28 mouse cellular contexts compared by ENCODE assay signal in genomic region chr17:32522386-32522785, GRCm38 (mm10). TPM values are rescaled to one million over a fixed set of nuclear protein-coding genes. Genes with fewer than 3 reads are reported as not detected.
DNase-seq lines count a peak whose midpoint lies in the region; ATAC-seq and TF ChIP-seq lines count a peak whose summit lies in the region.
"Had no signal": no experiment of that assay in that cellular context is flagged by ENCODE, and none has a peak within 500 bp of the region (broad histone marks: within the 10 kb centered on the region; RNA-seq: fewer than 3 reads in every experiment).

No protein-coding gene starts in this region.

- peak; percentile 45 for DNase-seq in MEL-GATA-1-ER (ENCODE audit: extremely low read depth, low read depth)
- DNase-seq in lung, adult 2 months = no peak
- no peak for DNase-seq in adrenal gland, adult 8-10 months
- no peak for DNase-seq in kidney, adult 8-10 months
- DNase-seq: B cell, adult 2 months; cerebellum, adult 11 months; cerebellum, adult 8-10 months; cerebellum, postnatal 10 days; cerebellum, postnatal 36 days; embryo, embryonic 11 days; gastrocnemius, postnatal 36 days; heart, adult 2 months; heart, postnatal 14 days; heart, postnatal 4 days had no signal

- TF ChIP-seq CTCF in lung, adult 2 months (IDR thresholded peaks at IDR 0.05; ENCODE audit: insufficient read depth, low read length) = no peak

- no peak overlapping the region for H3K4me3 ChIP-seq in lung, adult 2 months (replicated peaks; ENCODE audit: extremely low read depth, low read depth, low read length)
- H3K4me3 ChIP-seq: embryonic facial prominence, embryonic 10.5 days; embryonic facial prominence, embryonic 13.5 days; erythroblast, embryonic 14.5 days; forebrain, embryonic 12.5 days; forebrain, embryonic 15.5 days; heart, adult 2 months; heart, embryonic 10.5 days; heart, embryonic 13.5 days had no signal

- ATAC-seq in CD4-positive, CD25-positive, alpha-beta regulatory T cell, adult 4 months = peak; percentile 21
- ATAC-seq in megakaryocyte progenitor cell, adult 5-6 weeks (replicated peaks; ENCODE audit: poor library complexity) = peak; percentile 37
- ATAC-seq: activated CD4-positive, CD25-positive, alpha-beta regulatory T cell, adult 4 months; forebrain, embryonic 15.5 days; hindbrain, postnatal 0 days; inflammation-experienced regulatory T-cells, adult 6 months; intestine, embryonic 16.5 days had no signal

- no peak for TF ChIP-seq POLR2A in lung, adult 2 months (IDR thresholded peaks at IDR 0.05; ENCODE audit: borderline replicate concordance, extremely low read depth, low read depth, low read length)

- 92% methylated on average over 4 of the region's 4 CpGs for WGBS in lung, adult 2 months

- H3K4me1 ChIP-seq in lung, adult 2 months (ENCODE audit: control insufficient read depth, insufficient read depth, low read length) = no peaks in the 10 kb centered on the region
- H3K4me1 ChIP-seq: embryonic facial prominence, embryonic 10.5 days; embryonic facial prominence, embryonic 13.5 days; forebrain, embryonic 12.5 days; forebrain, embryonic 15.5 days; heart, embryonic 10.5 days; heart, embryonic 13.5 days had no signal

RNA-seq across cellular contexts. Expression of gene Cyp4f16, which starts 14.0 kb away (rescaled TPM):
- 10 to 100 TPM in 1 of 2 experiments, 1 to 10 TPM in 1; 7.3 to 21.3 TPM for polyA plus RNA-seq in CD4-positive, CD25-positive, alpha-beta regulatory T cell, adult 4 months (2017; shearing (Covaris generic))
- 11.1 and 11.6 TPM in 2 replicates for total RNA-seq in megakaryocyte progenitor cell, adult 5-6 weeks (2015)
- 11.2 and 13.7 TPM in 2 replicates for total RNA-seq in megakaryocyte progenitor cell, adult 5-6 weeks (2017)
- 24.2 and 24.3 TPM in 2 replicates for polyA plus RNA-seq in lung, adult 2 months (2012; rRNA removed)
- 10 to 100 TPM; 12.0 to 28.8 (median 19.9) TPM for total RNA-seq in adrenal gland, adult 8-10 months (2022)
- polyA plus RNA-seq: G1E had no signal

RNA-seq across cellular contexts. Expression of gene Cyp4f17, which starts 16.5 kb away (rescaled TPM):
- polyA plus RNA-seq in CD4-positive, CD25-positive, alpha-beta regulatory T cell, adult 4 months (2017; shearing (Covaris generic)) = 10 to 100 TPM; 11.0 to 13.1 TPM
- 0.32 and 1.2 TPM in 2 replicates for total RNA-seq in megakaryocyte progenitor cell, adult 5-6 weeks (2015)
- 0.29 and 1.5 TPM in 2 replicates for total RNA-seq in megakaryocyte progenitor cell, adult 5-6 weeks (2017)
- 7.8 and 16.8 TPM in 2 replicates for polyA plus RNA-seq in lung, adult 2 months (2012; rRNA removed)
- total RNA-seq in adrenal gland, adult 8-10 months (2022) = 10 to 100 TPM; 11.1 to 32.1 (median 21.6) TPM
- polyA plus RNA-seq: erythroblast, embryonic 14.5 days had no signal

Comparison
In these comparisons a context has a peak if more than half of its experiments do, and no peak if none do; other contexts are left out.
1. RNA of gene Cyp4f17, which starts 16.5 kb away (total RNA-seq): 11.1 to 32.1 TPM in adrenal gland, adult 8-10 months; 0.29 to 1.5 TPM in megakaryocyte progenitor cell, adult 5-6 weeks; every median in the first group is over 4 times any median in the second.